Mouse (Mus musculus) liver, postnatal 0 days (tissue): ENCODE results near the gene Irf2bp1.

Experiments
- CTCF ChIP-seq: sonication (generic); IDR thresholded peaks from 2 replicates; pipeline ENCODE4 v1.5.1; 2016; ENCODE audit warnings: antibody characterized with exemption, low read depth
- EP300 ChIP-seq: IDR thresholded peaks from 2 replicates; pipeline ENCODE4 v1.6.1; 2016; ENCODE audit warnings: antibody characterized with exemption, low read depth, mild to moderate bottlenecking

GRCm38 (mm10) chr7:19028067-19028466, 24.2 kb downstream of the Irf2bp1 start:
- TF ChIP-seq CTCF (no peak), EP300 (no peak)
